In the genomic region with DNA sequence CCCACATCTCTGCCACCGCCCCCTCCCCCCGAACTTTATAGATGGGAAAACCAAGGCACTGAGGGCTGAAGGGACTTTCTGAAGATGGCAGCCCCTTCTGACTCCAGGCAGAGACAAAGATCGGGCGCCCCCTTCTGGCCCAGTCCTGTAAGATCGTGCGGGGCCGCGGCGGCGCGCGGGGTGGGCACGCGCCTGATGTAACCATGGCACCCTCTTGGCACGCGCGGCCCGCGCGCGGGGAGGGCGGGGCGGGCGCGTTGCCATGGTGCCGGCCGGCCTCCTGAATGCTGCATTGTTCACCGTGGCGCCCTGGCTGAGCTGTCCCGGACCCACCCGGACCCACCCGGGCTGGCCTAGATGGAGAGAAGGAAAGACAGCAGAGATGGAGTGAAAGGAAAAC, we compare ENCODE assay signal across 8 mouse cellular contexts. TPM values are rescaled to one million over a fixed set of nuclear protein-coding genes. Genes with fewer than 3 reads are reported as not detected.
DNase-seq lines count a peak whose midpoint lies in the region; ATAC-seq and TF ChIP-seq lines count a peak whose summit lies in the region.

No protein-coding gene starts in this region.

- H3K27me3 ChIP-seq in CH12.LX (replicated peaks), result peaks cover 44% of the 10 kb centered on the region
- no peaks in the 10 kb centered on the region for H3K27me3 ChIP-seq in forebrain, embryonic 14.5 days (replicated peaks; ENCODE audit: control insufficient read depth, insufficient read depth, low read length)
- H3K27me3 ChIP-seq in liver, embryonic 15.5 days, result peaks cover 65% of the 10 kb centered on the region
- H3K27me3 ChIP-seq in neural tube, embryonic 11.5 days (ENCODE audit: control insufficient read depth, insufficient read depth, low read length), result peaks cover 50% of the 10 kb centered on the region
- peaks cover 6% of the 10 kb centered on the region for H3K27me3 ChIP-seq in stomach, embryonic 16.5 days (ENCODE audit: control insufficient read depth, insufficient read depth, low read length)

- peak; percentile 79 for DNase-seq in CH12.LX (ENCODE audit: extremely low read depth)
- DNase-seq in cerebellum, adult 11 months, result peak; percentile 97
- DNase-seq in forebrain, embryonic 14.5 days (ENCODE audit: low spot score), result peak; percentile 94
- peak; percentile 93 to 97 for DNase-seq in heart, postnatal 10 days
- peak; percentile 95 to 96 for DNase-seq in kidney, postnatal 4 days
- DNase-seq in neural tube, embryonic 11.5 days (ENCODE audit: low spot score), result peak; percentile 94

- no peaks in the 10 kb centered on the region for H3K79me2 ChIP-seq in CH12.LX (replicated peaks; ENCODE audit: control insufficient read depth, extremely low read depth, insufficient read depth, poor library complexity, severe bottlenecking)

- peak in 1 of 2 experiments; percentile 91; a peak in 2 of 4 replicates for TF ChIP-seq CTCF in CH12.LX (conservative IDR thresholded peaks at IDR 0.05 in 1 of 2, IDR thresholded peaks at IDR 0.05 in 1 of 2; ENCODE audit: low read depth in 2 of 2, low read length in 2 of 2)

- in situ Hi-C loops in CH12.LX (cut with MboI; ENCODE audit: low pct_ligation_motif_present, low pct_unique_long_range_greater_than_20kb, low sequenced_read_pairs), result loop anchor here (5.0 to 10.0 kb wide), 2 partner anchors 96 to 234 kb away; no protein-coding TSS in a partner anchor

- ATAC-seq in forebrain, embryonic 14.5 days, result peak; percentile 78
- peak; percentile 67 for ATAC-seq in liver, embryonic 15.5 days (ENCODE audit: insufficient read depth)
- peak; percentile 84 for ATAC-seq in neural tube, embryonic 11.5 days (ENCODE audit: insufficient read depth, low FRiP score, low TSS enrichment)
- peak; percentile 88 for ATAC-seq in stomach, embryonic 16.5 days (ENCODE audit: insufficient read depth, low FRiP score)

- intact Hi-C loops in heart, postnatal 10 days (cut with DNase I), result loop anchor here (1.0 to 5.0 kb wide), 4 partner anchors 52 to 449 kb away; no protein-coding TSS in a partner anchor

- TF ChIP-seq EP300 in CH12.LX (IDR thresholded peaks at IDR 0.05; ENCODE audit: low read length), result no peak

- H3K36me3 ChIP-seq in CH12.LX (replicated peaks in 1 of 2; ENCODE audit: control insufficient read depth in 1 of 2, insufficient read depth in 1 of 2, low read length in 1 of 2), result no peaks in the 10 kb centered on the region
- no peaks in the 10 kb centered on the region for H3K36me3 ChIP-seq in forebrain, embryonic 14.5 days (ENCODE audit: control insufficient read depth, insufficient read depth, low read length)
- H3K36me3 ChIP-seq in liver, embryonic 15.5 days (replicated peaks), result no peaks in the 10 kb centered on the region
- H3K36me3 ChIP-seq in neural tube, embryonic 11.5 days (ENCODE audit: control insufficient read depth, insufficient read depth, low read length), result no peaks in the 10 kb centered on the region
- no peaks in the 10 kb centered on the region for H3K36me3 ChIP-seq in stomach, embryonic 16.5 days (ENCODE audit: control insufficient read depth, insufficient read depth, low read length)

- no peak overlapping the region; the same call in 1 of the 2 replicates for H3K9ac ChIP-seq in CH12.LX (ENCODE audit: insufficient read depth, low read depth)
- H3K9ac ChIP-seq in forebrain, embryonic 14.5 days (ENCODE audit: low read length), result peak overlapping the region; percentile 60
- H3K9ac ChIP-seq in liver, embryonic 15.5 days, result peak overlapping the region; percentile 30; the same call in 1 of the 2 replicates
- no peak overlapping the region for H3K9ac ChIP-seq in neural tube, embryonic 11.5 days (ENCODE audit: low read length)
- H3K9ac ChIP-seq in stomach, embryonic 16.5 days (ENCODE audit: low read length), result peak overlapping the region; percentile 52; the same call in 1 of the 2 replicates

- dilution Hi-C loops in CH12.LX (cut with MboI; ENCODE audit: extremely low pct_ligation_motif_present, extremely low pct_unique_long_range_greater_than_20kb, low sequenced_read_pairs), result no loop called here

- H3K9me3 ChIP-seq in CH12.LX (replicated peaks; ENCODE audit: low read length), result peaks cover 5% of the 10 kb centered on the region
- H3K9me3 ChIP-seq in forebrain, embryonic 14.5 days (replicated peaks; ENCODE audit: control insufficient read depth, low read length), result no peaks in the 10 kb centered on the region
- H3K9me3 ChIP-seq in liver, embryonic 15.5 days (replicated peaks), result no peaks in the 10 kb centered on the region
- H3K9me3 ChIP-seq in neural tube, embryonic 11.5 days (ENCODE audit: control insufficient read depth, low read length), result peaks cover 4% of the 10 kb centered on the region; the same call in 1 of the 2 replicates
- H3K9me3 ChIP-seq in stomach, embryonic 16.5 days (replicated peaks; ENCODE audit: control insufficient read depth, low read length), result 0 out of 2 replicates have a peak, but pooled peaks cover 2% of the 10 kb centered on the region

- H3K4me3 ChIP-seq in CH12.LX (replicated peaks in 1 of 3; ENCODE audit: low read depth in 2 of 3, low read length in 2 of 3, poor library complexity in 1 of 3), result peak overlapping the region; percentile 32 to 47 (median 37)
- peak overlapping the region; percentile 21 for H3K4me3 ChIP-seq in forebrain, embryonic 14.5 days (ENCODE audit: low read depth, low read length)
- H3K4me3 ChIP-seq in liver, embryonic 15.5 days (replicated peaks), result peak overlapping the region; percentile 51
- H3K4me3 ChIP-seq in neural tube, embryonic 11.5 days (ENCODE audit: low read depth, low read length), result peak overlapping the region; percentile 19; the same call in 1 of the 2 replicates
- peak overlapping the region; percentile 41 for H3K4me3 ChIP-seq in stomach, embryonic 16.5 days (replicated peaks; ENCODE audit: low read length)

- H3K27ac ChIP-seq in CH12.LX (ENCODE audit: insufficient read depth, low read depth), result no peak overlapping the region
- H3K27ac ChIP-seq in forebrain, embryonic 14.5 days (ENCODE audit: low read depth, low read length), result peak overlapping the region; percentile 78
- no peak overlapping the region for H3K27ac ChIP-seq in liver, embryonic 15.5 days (replicated peaks)
- no peak overlapping the region for H3K27ac ChIP-seq in neural tube, embryonic 11.5 days (ENCODE audit: low read depth, low read length)
- H3K27ac ChIP-seq in stomach, embryonic 16.5 days (ENCODE audit: low read length), result 0 out of 2 replicates have a peak overlapping the region, but pooled peaks have one; percentile 38

- H3K4me1 ChIP-seq in CH12.LX (ENCODE audit: control insufficient read depth in 1 of 2, insufficient read depth in 2 of 2), result peaks cover 2 to 12% of the 10 kb centered on the region in 2 experiments; a peak in 2 of 4 replicates
- peaks cover 35% of the 10 kb centered on the region for H3K4me1 ChIP-seq in forebrain, embryonic 14.5 days (ENCODE audit: control insufficient read depth, insufficient read depth, low read length)
- H3K4me1 ChIP-seq in liver, embryonic 15.5 days (replicated peaks), result peaks cover 45% of the 10 kb centered on the region
- peaks cover 9% of the 10 kb centered on the region; the same call in 1 of the 2 replicates for H3K4me1 ChIP-seq in neural tube, embryonic 11.5 days (ENCODE audit: control insufficient read depth, insufficient read depth, low read length)
- peaks cover 10% of the 10 kb centered on the region; the same call in 1 of the 2 replicates for H3K4me1 ChIP-seq in stomach, embryonic 16.5 days (ENCODE audit: control insufficient read depth, insufficient read depth, low read length)

- under 1% methylated on average over 30 of the region's 32 CpGs for WGBS in forebrain, embryonic 14.5 days
- WGBS in liver, embryonic 15.5 days (ENCODE audit: insufficient replicate concordance), result under 1% methylated on average over 32 of the region's 32 CpGs
- under 1% methylated on average over 32 of the region's 32 CpGs for WGBS in neural tube, embryonic 11.5 days
- WGBS in stomach, embryonic 16.5 days, result 1% methylated on average over 32 of the region's 32 CpGs

- peak overlapping the region; percentile 86 for H3K4me2 ChIP-seq in CH12.LX (ENCODE audit: insufficient read depth, low read depth, poor library complexity, severe bottlenecking)
- H3K4me2 ChIP-seq in forebrain, embryonic 14.5 days (ENCODE audit: low read length), result peak overlapping the region; percentile 60
- peak overlapping the region; percentile 77 for H3K4me2 ChIP-seq in liver, embryonic 15.5 days
- peak overlapping the region; percentile 38 for H3K4me2 ChIP-seq in neural tube, embryonic 11.5 days (ENCODE audit: low read depth)
- H3K4me2 ChIP-seq in stomach, embryonic 16.5 days (ENCODE audit: low read depth, low read length), result peak overlapping the region; percentile 72

- TF ChIP-seq RAD21 in CH12.LX (IDR thresholded peaks at IDR 0.05; ENCODE audit: low read depth, low read length), result peak; percentile 64

- TF ChIP-seq POLR2A in CH12.LX (IDR thresholded peaks at IDR 0.05; ENCODE audit: low read depth, low read length), result no peak

RNA-seq across cellular contexts. Expression of gene Nfix, which starts 10.8 kb away (rescaled TPM):
- total RNA-seq in CH12.LX (2012; rRNA removed) (0.76 and 1.1 TPM in 2 replicates), CH12.LX (2014; rRNA removed) (0.09 and 0.19 TPM in 2 replicates)
- 8.6 and 10.5 TPM in 2 replicates for polyA plus RNA-seq in CH12.LX (2012; ENCODE audit: insufficient read length, low read depth)
- 237 and 318 TPM in 2 replicates for polyA plus RNA-seq in forebrain, embryonic 14.5 days (2014; fragmentation: Nextera tagmentation; extraction: Ambion mirVana)
- 100 to 1,000 TPM; 256 to 266 TPM for total RNA-seq in heart, postnatal 10 days (2021)
- 2.1 and 2.8 TPM in 2 replicates for polyA plus RNA-seq in liver, embryonic 15.5 days (2015; fragmentation: Nextera tagmentation; extraction: Ambion mirVana)
- polyA plus RNA-seq in neural tube, embryonic 11.5 days (2014; fragmentation: Nextera tagmentation; extraction: Ambion mirVana), result 3.1 and 3.7 TPM in 2 replicates
- 36.5 and 37.8 TPM in 2 replicates for polyA plus RNA-seq in stomach, embryonic 16.5 days (2015; fragmentation: Nextera tagmentation; extraction: Ambion mirVana)

RNA-seq across cellular contexts. Expression of gene Dand5, which starts 11.7 kb away (rescaled TPM):
- 1.7 TPM in 2 replicates for total RNA-seq in CH12.LX (2012; rRNA removed)
- 1.4 and 1.8 TPM in 2 replicates for total RNA-seq in CH12.LX (2014; rRNA removed)
- polyA plus RNA-seq in CH12.LX (2012; ENCODE audit: insufficient read length, low read depth), result 1.5 and 1.7 TPM in 2 replicates
- polyA plus RNA-seq in forebrain, embryonic 14.5 days (2014; fragmentation: Nextera tagmentation; extraction: Ambion mirVana), result 8.6 and 9.4 TPM in 2 replicates
- 1 to 10 TPM; 3.1 to 3.8 TPM for total RNA-seq in heart, postnatal 10 days (2021)
- 2.9 and 3.4 TPM in 2 replicates for polyA plus RNA-seq in liver, embryonic 15.5 days (2015; fragmentation: Nextera tagmentation; extraction: Ambion mirVana)
- polyA plus RNA-seq in neural tube, embryonic 11.5 days (2014; fragmentation: Nextera tagmentation; extraction: Ambion mirVana), result 4.7 and 7.3 TPM in 2 replicates
- polyA plus RNA-seq in stomach, embryonic 16.5 days (2015; fragmentation: Nextera tagmentation; extraction: Ambion mirVana), result 6.0 and 7.2 TPM in 2 replicates

RNA-seq across cellular contexts. Expression of gene Gadd45gip1, which starts 20.4 kb away (rescaled TPM):
- total RNA-seq in CH12.LX (2012; rRNA removed), result 53.6 and 59.7 TPM in 2 replicates
- 56.6 and 56.9 TPM in 2 replicates for total RNA-seq in CH12.LX (2014; rRNA removed)
- 56.6 and 57.6 TPM in 2 replicates for polyA plus RNA-seq in CH12.LX (2012; ENCODE audit: insufficient read length, low read depth)
- polyA plus RNA-seq in forebrain, embryonic 14.5 days (2014; fragmentation: Nextera tagmentation; extraction: Ambion mirVana), result 35.2 and 41.3 TPM in 2 replicates
- 10 to 100 TPM; 23.7 to 25.0 TPM for total RNA-seq in heart, postnatal 10 days (2021)
- polyA plus RNA-seq in liver, embryonic 15.5 days (2015; fragmentation: Nextera tagmentation; extraction: Ambion mirVana), result 42.4 and 44.9 TPM in 2 replicates
- polyA plus RNA-seq in neural tube, embryonic 11.5 days (2014; fragmentation: Nextera tagmentation; extraction: Ambion mirVana), result 38.6 and 38.7 TPM in 2 replicates
- polyA plus RNA-seq in stomach, embryonic 16.5 days (2015; fragmentation: Nextera tagmentation; extraction: Ambion mirVana), result 42.0 and 49.5 TPM in 2 replicates

RNA-seq across cellular contexts. Expression of gene Rad23a, which starts 29.6 kb away (rescaled TPM):
- total RNA-seq in CH12.LX (2012; rRNA removed) (87.0 and 115 TPM in 2 replicates), CH12.LX (2014; rRNA removed) (66.4 and 66.5 TPM in 2 replicates)
- 135 and 143 TPM in 2 replicates for polyA plus RNA-seq in CH12.LX (2012; ENCODE audit: insufficient read length, low read depth)
- 87.3 and 88.1 TPM in 2 replicates for polyA plus RNA-seq in forebrain, embryonic 14.5 days (2014; fragmentation: Nextera tagmentation; extraction: Ambion mirVana)
- total RNA-seq in heart, postnatal 10 days (2021), result 10 to 100 TPM; 77.8 to 88.5 TPM
- 293 and 323 TPM in 2 replicates for polyA plus RNA-seq in liver, embryonic 15.5 days (2015; fragmentation: Nextera tagmentation; extraction: Ambion mirVana)
- 101 TPM in 2 replicates for polyA plus RNA-seq in neural tube, embryonic 11.5 days (2014; fragmentation: Nextera tagmentation; extraction: Ambion mirVana)
- polyA plus RNA-seq in stomach, embryonic 16.5 days (2015; fragmentation: Nextera tagmentation; extraction: Ambion mirVana), result 106 and 122 TPM in 2 replicates

RNA-seq across cellular contexts. Expression of gene Calr, which starts 35.8 kb away (rescaled TPM):
- 395 and 738 TPM in 2 replicates for total RNA-seq in CH12.LX (2012; rRNA removed)
- 627 and 669 TPM in 2 replicates for total RNA-seq in CH12.LX (2014; rRNA removed)
- polyA plus RNA-seq in CH12.LX (2012; ENCODE audit: insufficient read length, low read depth), result 1,181 and 1,636 TPM in 2 replicates
- polyA plus RNA-seq in forebrain, embryonic 14.5 days (2014; fragmentation: Nextera tagmentation; extraction: Ambion mirVana), result 514 and 606 TPM in 2 replicates
- 100 to 1,000 TPM; 275 to 333 TPM for total RNA-seq in heart, postnatal 10 days (2021)
- polyA plus RNA-seq in liver, embryonic 15.5 days (2015; fragmentation: Nextera tagmentation; extraction: Ambion mirVana), result 471 and 504 TPM in 2 replicates
- 870 and 925 TPM in 2 replicates for polyA plus RNA-seq in neural tube, embryonic 11.5 days (2014; fragmentation: Nextera tagmentation; extraction: Ambion mirVana)
- 1,028 and 1,118 TPM in 2 replicates for polyA plus RNA-seq in stomach, embryonic 16.5 days (2015; fragmentation: Nextera tagmentation; extraction: Ambion mirVana)

Comparison
In these comparisons a context has a peak if more than half of its experiments do, and no peak if none do; other contexts are left out.
1. H3K27ac ChIP-seq: peak in forebrain, embryonic 14.5 days (single experiment) and stomach, embryonic 16.5 days (single experiment); none in CH12.LX (single experiment), liver, embryonic 15.5 days (single experiment) and neural tube, embryonic 11.5 days (single experiment).
2. H3K9ac ChIP-seq: peak in forebrain, embryonic 14.5 days (single experiment), liver, embryonic 15.5 days (single experiment) and stomach, embryonic 16.5 days (single experiment); none in CH12.LX (single experiment) and neural tube, embryonic 11.5 days (single experiment).
3. Peak in every context shown above with its lines, with median percentiles within 50 percentile points of each other: DNase-seq, H3K4me2 ChIP-seq, H3K4me3 ChIP-seq and ATAC-seq.